Mouse (Mus musculus): ENCODE results near the gene Uaca.

- TF ChIP-seq CTCF (IDR thresholded peaks at IDR 0.05) (no peak), EP300 (IDR thresholded peaks at IDR 0.05) (no peak)
Observed at GRCm38 (mm10) chr9:60849986-60850385, 55.6 kb downstream of the Uaca start.

All from lung, postnatal 0 days (tissue).